Mouse (Mus musculus): Measurements from ENCODE around the gene Agbl4. TPM values are rescaled to one million over a fixed set of nuclear protein-coding genes. Genes with fewer than 3 reads are reported as not detected.

Agbl4 gene
- polyA plus RNA-seq, 1 experiment from 2014 or later = 0.47 TPM

Other genes starting within 250 kb of the Agbl4 start
- 4.1 and 4.5 TPM in 2 replicates for gene Elavl4, start 45.8 kb upstream of the Agbl4 start, polyA plus RNA-seq (2014; fragmentation: Nextera tagmentation; extraction: Ambion mirVana)